Mouse (Mus musculus) retina, embryonic 14.5 days (tissue): ENCODE data around the gene Cct4.

ENCODE experiments used
- DNase-seq: peaks from one replicate; pipeline ENCODE4 v3.0.0-alpha.2; 2015; ENCODE audit warnings: low spot score

The Cct4 gene

GRCm38 (mm10) chr11:23047252-23047651 lies 56.9 kb downstream of the Cct4 start:
- DNase-seq = no peak

GRCm38 (mm10) chr11:23047663-23048582 lies 57.6 kb downstream of the Cct4 start:
- DNase-seq = peak; percentile 8

DNA sequence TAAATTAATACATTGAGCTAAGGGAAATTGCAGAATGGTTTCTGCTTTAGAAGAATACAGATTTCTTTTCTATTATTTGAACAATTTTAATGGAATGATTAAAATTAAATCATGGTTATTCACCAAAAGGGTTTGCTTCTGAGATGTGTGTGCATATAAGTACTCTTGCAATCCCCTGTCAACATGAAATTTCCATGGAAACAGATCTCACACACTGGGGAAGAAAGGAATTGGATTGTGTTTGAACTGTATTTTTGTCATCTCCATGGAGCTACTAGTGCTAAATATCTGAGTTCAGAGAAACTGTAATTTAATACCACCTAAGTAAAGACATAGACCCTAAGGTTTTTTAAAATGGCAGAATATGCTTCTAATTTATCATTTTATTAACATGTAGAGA lies 59.3 kb downstream of the Cct4 start:
- DNase-seq = no peak

- DNase-seq = no peak
Measured at GRCm38 (mm10) chr11:23052353-23052752, 62.0 kb downstream of the Cct4 start.
